Mouse (Mus musculus): Measurements from ENCODE around the gene Ablim1. TPM values are rescaled to one million over a fixed set of nuclear protein-coding genes. Genes with fewer than 3 reads are reported as not detected.
A peak's percentile ranks its signal among the peaks of the same experiment; 100 is the strongest.

Gene Ablim1
- polyA plus RNA-seq, 1 experiment from 2014 or later, result 16.4 TPM

- Histone ChIP-seq H3K4me3 (no peak overlapping the region), H3K27ac (no peak overlapping the region), H3K4me1 (peaks cover 13% of the 10 kb centered on the region), H3K27me3 (ENCODE audit: low read depth, poor library complexity, severe bottlenecking) (peaks cover 6% of the 10 kb centered on the region; the same call in 1 of the 2 replicates), H3K36me3 (no peaks in the 10 kb centered on the region), H3K9me3 (replicated peaks) (no peaks in the 10 kb centered on the region)
- DNase-seq (ENCODE audit: low spot score), result no peak
- WGBS, result 62% methylated on average over 15 of the region's 15 CpGs
Observed at GRCm38 (mm10) chr19:57016995-57017784, 297.5 kb downstream of the Ablim1 start.

GRCm38 (mm10) chr19:57014808-57015207 is 299.9 kb downstream of the Ablim1 start:
- 88% methylated on average over 3 of the region's 3 CpGs for WGBS
- no peaks in the 10 kb centered on the region for H3K36me3 ChIP-seq
- DNase-seq (ENCODE audit: low spot score), result no peak
- H3K9me3 ChIP-seq (replicated peaks), result no peaks in the 10 kb centered on the region
- H3K4me3 ChIP-seq, result no peak overlapping the region
- H3K27ac ChIP-seq, result no peak overlapping the region
- peaks cover 15% of the 10 kb centered on the region for H3K4me1 ChIP-seq
- peaks cover 23% of the 10 kb centered on the region; the same call in 1 of the 2 replicates for H3K27me3 ChIP-seq (ENCODE audit: low read depth, poor library complexity, severe bottlenecking)

DNA sequence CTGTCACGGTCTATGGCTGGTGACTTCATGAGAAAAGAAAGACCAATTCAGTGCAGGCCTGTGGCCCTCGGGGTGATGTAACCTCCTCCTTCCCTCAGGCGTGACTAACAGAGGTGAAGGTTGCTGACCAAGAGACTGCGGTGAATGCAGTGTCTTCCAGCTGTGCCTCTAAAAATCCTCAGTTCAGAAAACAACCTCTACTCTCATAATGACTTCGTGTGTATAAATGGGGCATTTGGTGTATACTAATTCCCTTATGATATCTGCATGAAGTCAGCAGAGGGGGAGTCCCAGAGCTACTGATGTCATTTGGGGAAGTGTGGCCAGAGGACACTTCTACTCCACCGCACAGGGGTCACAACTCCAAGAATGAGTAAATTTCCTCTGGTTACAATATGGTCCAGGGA is 301.4 kb downstream of the Ablim1 start:
- WGBS, result 71% methylated on average over 6 of the region's 6 CpGs
- Histone ChIP-seq H3K27me3 (ENCODE audit: low read depth, poor library complexity, severe bottlenecking) (peaks cover 39% of the 10 kb centered on the region), H3K9me3 (replicated peaks) (no peaks in the 10 kb centered on the region), H3K4me3 (no peak overlapping the region), H3K27ac (no peak overlapping the region), H3K4me1 (peaks cover 27% of the 10 kb centered on the region), H3K36me3 (no peaks in the 10 kb centered on the region)
- no peak for DNase-seq (ENCODE audit: low spot score)

DNA sequence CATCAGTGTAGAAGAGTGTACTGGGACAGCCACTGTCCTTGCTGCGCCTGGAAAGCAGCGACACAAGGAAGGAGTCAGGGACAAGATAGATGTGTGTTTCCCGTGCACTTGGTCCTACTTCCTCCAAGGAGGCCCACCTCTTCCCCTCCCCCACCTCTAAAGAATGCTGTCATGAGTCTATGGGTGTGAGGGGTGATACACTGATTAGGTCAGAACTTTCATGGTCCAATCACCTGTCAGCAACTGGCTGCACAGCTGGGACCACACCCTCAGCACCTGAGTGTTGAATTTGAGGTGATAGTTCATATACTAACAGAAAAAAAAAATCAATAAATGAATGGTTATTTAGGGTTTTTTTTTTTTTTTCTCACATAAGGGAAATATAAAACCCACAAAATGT is 302.7 kb downstream of the Ablim1 start:
- H3K9me3 ChIP-seq (replicated peaks), result no peaks in the 10 kb centered on the region
- peaks cover 51% of the 10 kb centered on the region for H3K27me3 ChIP-seq (ENCODE audit: low read depth, poor library complexity, severe bottlenecking)
- no peak for DNase-seq (ENCODE audit: low spot score)
- 66% methylated on average over 3 of the region's 3 CpGs for WGBS
- peaks cover 33% of the 10 kb centered on the region for H3K4me1 ChIP-seq
- H3K4me3 ChIP-seq, result no peak overlapping the region
- H3K27ac ChIP-seq, result no peak overlapping the region
- H3K36me3 ChIP-seq, result no peaks in the 10 kb centered on the region

GRCm38 (mm10) chr19:57010064-57010463 is 304.7 kb downstream of the Ablim1 start:
- peaks cover 32% of the 10 kb centered on the region for H3K4me1 ChIP-seq

GRCm38 (mm10) chr19:57009653-57010052 is 305.1 kb downstream of the Ablim1 start:
- Histone ChIP-seq H3K36me3 (no peaks in the 10 kb centered on the region), H3K4me3 (no peak overlapping the region), H3K27ac (0 out of 2 replicates have a peak overlapping the region, but pooled peaks have one; percentile 19), H3K4me1 (peaks cover 32% of the 10 kb centered on the region), H3K9me3 (replicated peaks) (no peaks in the 10 kb centered on the region), H3K27me3 (ENCODE audit: low read depth, poor library complexity, severe bottlenecking) (peaks cover 66% of the 10 kb centered on the region)
- 69% methylated on average over 4 of the region's 4 CpGs for WGBS
- no peak for DNase-seq (ENCODE audit: low spot score)

More at GRCm38 (mm10) chr19:57010064-57010463, 304.7 kb downstream of the Ablim1 start:
- no peak for DNase-seq (ENCODE audit: low spot score)
- WGBS, result 52% methylated on average over 4 of the region's 4 CpGs
- H3K36me3 ChIP-seq, result no peaks in the 10 kb centered on the region
- H3K9me3 ChIP-seq (replicated peaks), result no peaks in the 10 kb centered on the region
- H3K27ac ChIP-seq, result 0 out of 2 replicates have a peak overlapping the region, but pooled peaks have one; percentile 19
- peaks cover 67% of the 10 kb centered on the region for H3K27me3 ChIP-seq (ENCODE audit: low read depth, poor library complexity, severe bottlenecking)
- no peak overlapping the region for H3K4me3 ChIP-seq

DNA sequence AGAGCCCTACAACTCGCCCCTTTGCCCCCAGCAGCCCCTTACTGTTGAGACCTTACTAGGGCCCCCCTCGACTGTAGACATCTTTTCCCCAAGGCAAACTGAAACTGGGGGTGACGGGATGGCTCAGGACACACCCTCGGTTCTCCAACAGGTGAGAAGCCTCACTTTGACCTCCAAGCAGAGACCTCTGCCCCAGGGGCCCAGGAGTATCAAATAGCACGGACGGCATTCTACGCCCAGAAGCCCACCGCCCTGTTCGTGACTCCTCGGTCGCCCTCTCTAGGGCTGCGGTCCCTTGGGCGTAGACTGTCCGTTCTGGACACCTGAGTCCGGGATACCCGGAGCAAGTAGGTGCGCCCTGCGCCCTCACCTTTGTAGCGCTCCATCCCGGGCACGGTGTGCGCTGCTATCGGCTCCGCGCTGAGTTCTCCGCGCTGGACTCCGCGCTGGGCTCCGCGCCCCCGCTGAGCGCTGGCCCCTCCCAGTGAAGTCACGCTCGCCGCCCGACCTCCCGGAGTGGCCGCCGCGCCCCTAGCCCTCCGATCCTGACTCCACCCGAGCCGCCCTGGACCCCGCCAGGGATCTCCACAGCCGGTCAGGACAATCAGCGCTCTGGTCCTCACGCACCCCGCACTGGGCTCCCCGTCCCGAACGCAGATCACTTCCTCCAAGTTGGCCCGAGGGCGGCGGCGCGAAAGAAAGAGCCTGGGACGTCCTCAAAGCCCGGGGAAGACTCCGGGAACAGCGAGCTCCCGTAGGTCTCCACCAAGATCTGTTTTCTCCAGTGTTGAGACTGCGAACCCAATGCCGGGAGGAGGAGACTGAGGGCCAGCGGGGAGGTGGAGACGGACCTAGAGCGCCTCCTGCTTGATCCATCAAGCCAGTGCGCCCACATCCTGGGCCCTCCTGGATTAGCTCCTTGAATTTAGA is 306.7 kb downstream of the Ablim1 start, which contains the start of gene Afap1l2:
Gene Afap1l2 (minus strand): TSS at position 448 of the 930 bp plus-strand sequence.
- DNase-seq (ENCODE audit: low spot score), result peak; percentile 66
- Histone ChIP-seq H3K9me3 (replicated peaks) (no peaks in the 10 kb centered on the region), H3K27me3 (ENCODE audit: low read depth, poor library complexity, severe bottlenecking) (peaks cover 66% of the 10 kb centered on the region), H3K4me1 (peaks cover 46% of the 10 kb centered on the region), H3K36me3 (no peaks in the 10 kb centered on the region), H3K27ac (peak within 1 kb of the TSS; percentile 71), H3K4me3 (peak within 1 kb of the TSS; percentile 63)
- 2% methylated on average over 68 of the region's 68 CpGs for WGBS

DNA sequence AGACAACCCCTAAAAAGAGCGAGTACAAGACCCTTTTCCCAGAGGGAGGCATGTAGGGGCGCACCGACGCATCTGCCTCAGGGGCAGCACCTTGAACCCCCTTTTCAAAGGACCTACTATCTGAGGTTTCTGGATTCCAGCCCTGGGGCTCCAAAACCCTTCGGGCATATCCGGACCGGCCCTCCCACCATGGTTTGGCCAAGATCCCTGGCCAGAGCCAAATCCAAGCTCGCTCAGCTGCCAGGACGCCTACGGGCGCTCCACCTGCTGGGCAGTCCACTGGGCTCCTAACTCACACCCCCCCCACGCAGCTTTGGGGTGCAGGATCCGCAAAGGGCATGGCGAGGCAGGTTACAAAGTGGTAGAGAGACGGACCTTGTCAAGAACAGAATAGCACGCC is 307.4 kb downstream of the Ablim1 start:
- Histone ChIP-seq H3K36me3 (no peaks in the 10 kb centered on the region), H3K4me3 (peak overlapping the region; percentile 63), H3K27me3 (ENCODE audit: low read depth, poor library complexity, severe bottlenecking) (peaks cover 66% of the 10 kb centered on the region), H3K9me3 (replicated peaks) (no peaks in the 10 kb centered on the region), H3K4me1 (peaks cover 51% of the 10 kb centered on the region), H3K27ac (no peak overlapping the region)
- DNase-seq (ENCODE audit: low spot score), result no peak
- 72% methylated on average over 16 of the region's 16 CpGs for WGBS

DNA sequence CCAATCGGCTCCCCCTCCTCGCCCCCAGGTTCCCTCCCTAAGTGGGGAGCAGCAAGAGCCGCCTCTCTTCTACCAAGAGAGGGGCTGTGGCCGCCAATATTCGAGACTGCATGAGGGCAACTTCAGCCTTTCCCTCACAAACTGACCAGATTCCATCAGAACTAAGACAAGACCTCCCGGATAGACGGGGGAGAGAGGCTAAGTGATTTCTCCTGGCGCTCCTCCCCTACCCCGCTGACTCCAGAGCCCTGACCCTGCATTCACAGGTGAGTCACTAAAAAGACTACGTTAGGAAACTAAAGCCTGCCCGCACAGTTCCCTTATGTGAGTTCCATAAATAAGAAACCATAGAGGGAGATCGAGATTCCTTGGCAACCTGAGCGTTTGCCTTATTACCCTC is 307.9 kb downstream of the Ablim1 start:
- WGBS, result 67% methylated on average over 13 of the region's 13 CpGs
- DNase-seq (ENCODE audit: low spot score), result no peak
- peaks cover 53% of the 10 kb centered on the region for H3K4me1 ChIP-seq
- H3K27ac ChIP-seq, result no peak overlapping the region
- H3K27me3 ChIP-seq (ENCODE audit: low read depth, poor library complexity, severe bottlenecking), result peaks cover 67% of the 10 kb centered on the region
- no peaks in the 10 kb centered on the region for H3K36me3 ChIP-seq
- H3K9me3 ChIP-seq (replicated peaks), result no peaks in the 10 kb centered on the region
- H3K4me3 ChIP-seq, result no peak overlapping the region

DNA sequence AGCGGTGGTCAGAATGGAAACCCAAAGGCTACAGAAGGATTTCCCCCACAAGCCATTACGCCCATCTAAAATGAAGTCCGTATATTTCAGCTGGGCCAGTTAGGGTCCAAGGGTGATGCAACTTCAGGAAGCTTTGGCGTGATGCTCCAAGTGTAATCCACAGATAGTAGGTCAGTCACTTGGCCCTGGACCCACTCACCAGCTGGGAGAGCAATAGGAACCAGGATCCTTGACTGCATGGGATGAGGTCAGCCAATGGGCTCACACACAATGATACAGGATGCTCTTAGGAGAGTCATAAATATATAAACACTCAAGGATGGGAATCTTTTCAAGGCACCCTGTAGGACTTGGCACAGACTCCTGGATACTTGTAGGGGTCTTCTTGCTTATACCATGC is 309.7 kb downstream of the Ablim1 start:
- no peak for DNase-seq (ENCODE audit: low spot score)
- Histone ChIP-seq H3K4me3 (no peak overlapping the region), H3K27me3 (ENCODE audit: low read depth, poor library complexity, severe bottlenecking) (peaks cover 55% of the 10 kb centered on the region), H3K36me3 (no peaks in the 10 kb centered on the region), H3K27ac (no peak overlapping the region), H3K4me1 (peaks cover 53% of the 10 kb centered on the region), H3K9me3 (replicated peaks) (no peaks in the 10 kb centered on the region)
- 92% methylated on average over 4 of the region's 4 CpGs for WGBS

DNA sequence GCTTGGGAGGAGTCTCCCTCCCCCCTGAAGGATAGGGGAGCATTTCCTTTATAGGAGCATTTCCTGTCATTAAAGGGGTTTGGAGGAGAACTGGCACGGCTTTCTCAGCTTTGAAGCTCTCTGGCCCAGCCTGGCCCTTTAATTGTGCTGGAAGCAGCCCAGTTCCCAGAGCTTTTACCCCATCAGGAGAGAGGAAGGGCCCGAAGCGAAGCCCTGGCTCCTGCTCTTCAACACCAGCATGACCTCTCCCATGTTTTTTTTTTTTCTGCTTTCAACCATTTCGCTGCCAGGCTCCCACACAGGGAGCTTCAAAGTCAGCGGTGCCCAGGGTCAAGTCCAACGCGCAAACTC is 311.3 kb downstream of the Ablim1 start:
- DNase-seq (ENCODE audit: low spot score), result no peak
- 0 out of 2 replicates have a peak overlapping the region, but pooled peaks have one; percentile 2 for H3K4me3 ChIP-seq
- peaks cover 51% of the 10 kb centered on the region for H3K4me1 ChIP-seq
- H3K27ac ChIP-seq, result peak overlapping the region; percentile 39
- H3K36me3 ChIP-seq, result no peaks in the 10 kb centered on the region
- WGBS, result 29% methylated on average over 7 of the region's 7 CpGs
- H3K9me3 ChIP-seq (replicated peaks), result no peaks in the 10 kb centered on the region
- peaks cover 39% of the 10 kb centered on the region for H3K27me3 ChIP-seq (ENCODE audit: low read depth, poor library complexity, severe bottlenecking)

DNA sequence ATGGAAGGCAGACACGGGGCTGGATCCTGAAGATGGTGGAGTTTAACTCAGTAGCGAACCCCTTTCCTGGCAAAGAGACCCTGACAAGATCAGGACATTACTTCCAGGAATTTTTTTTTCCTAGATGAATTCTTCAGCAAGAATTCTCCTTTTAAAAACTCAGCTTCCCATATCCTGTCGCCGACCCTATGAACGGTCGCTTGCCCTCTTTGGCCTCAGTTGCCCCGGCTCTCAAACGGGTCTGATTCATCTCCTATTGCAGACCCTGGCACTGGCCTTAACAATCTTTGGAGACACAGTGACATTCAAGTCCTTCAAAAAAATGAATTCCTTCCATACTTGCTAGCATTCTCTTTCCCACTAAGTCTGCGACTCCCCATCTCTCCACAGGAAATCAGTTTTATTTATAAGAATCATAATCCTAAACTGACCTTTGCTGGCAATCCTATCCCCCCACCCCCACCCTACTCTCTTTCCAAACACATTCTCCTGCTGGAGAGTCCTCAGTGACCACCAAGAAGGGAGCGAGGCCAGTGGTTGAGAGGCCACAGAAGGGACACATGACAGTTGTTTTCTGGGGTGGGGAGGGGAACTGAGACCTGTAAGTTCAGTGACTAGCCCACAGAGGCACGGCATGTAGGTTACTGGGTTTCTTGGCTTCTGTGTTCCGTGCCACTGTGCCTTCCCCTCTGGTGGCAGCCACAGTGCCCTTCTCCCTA is 311.8 kb downstream of the Ablim1 start:
- no peaks in the 10 kb centered on the region for H3K9me3 ChIP-seq (replicated peaks)
- DNase-seq (ENCODE audit: low spot score), result no peak
- peak overlapping the region; percentile 39 for H3K27ac ChIP-seq
- H3K27me3 ChIP-seq (ENCODE audit: low read depth, poor library complexity, severe bottlenecking), result peaks cover 34% of the 10 kb centered on the region
- 0 out of 2 replicates have a peak overlapping the region, but pooled peaks have one; percentile 2 for H3K4me3 ChIP-seq
- WGBS, result 60% methylated on average over 12 of the region's 12 CpGs
- peaks cover 45% of the 10 kb centered on the region for H3K4me1 ChIP-seq
- H3K36me3 ChIP-seq, result no peaks in the 10 kb centered on the region

All from limb, embryonic 10.5 days (tissue).